Mouse (Mus musculus): ENCODE measurements around the gene Cps1.

Cps1 gene

GRCm38 (mm10) chr1:67122797-67123196, at the start of gene Cps1:
Cps1 (plus strand) TSS chr1:67123026.
- no peak for DNase-seq

GRCm38 (mm10) chr1:67077739-67078138, 45.1 kb upstream of the Cps1 start:
- DNase-seq: no peak

- no peak for DNase-seq
These were observed 44.2 kb upstream of the Cps1 start for GRCm38 (mm10) chr1:67078666-67079065.

DNA sequence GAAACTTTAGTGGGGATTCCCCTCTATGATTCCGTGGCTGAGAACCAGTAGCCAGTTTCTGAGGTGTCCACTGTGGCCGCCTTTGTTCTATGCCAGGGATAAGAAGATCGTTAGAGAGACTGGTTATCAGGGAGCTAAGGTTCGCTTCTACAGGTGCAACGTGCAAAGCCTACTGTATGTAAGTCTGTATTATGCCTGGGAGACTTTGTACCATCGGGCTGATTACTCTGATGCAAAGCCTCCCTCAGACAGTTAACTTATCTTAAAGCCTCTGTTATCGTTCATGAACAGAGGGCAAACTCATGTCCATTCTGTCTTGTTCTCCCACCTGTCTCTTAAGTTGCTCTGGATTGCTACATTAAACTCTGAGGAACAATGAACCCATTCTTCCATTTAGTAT, 43.7 kb upstream of the Cps1 start:
- DNase-seq: no peak

GRCm38 (mm10) chr1:67092473-67092872, 30.4 kb upstream of the Cps1 start:
- DNase-seq: no peak

DNA sequence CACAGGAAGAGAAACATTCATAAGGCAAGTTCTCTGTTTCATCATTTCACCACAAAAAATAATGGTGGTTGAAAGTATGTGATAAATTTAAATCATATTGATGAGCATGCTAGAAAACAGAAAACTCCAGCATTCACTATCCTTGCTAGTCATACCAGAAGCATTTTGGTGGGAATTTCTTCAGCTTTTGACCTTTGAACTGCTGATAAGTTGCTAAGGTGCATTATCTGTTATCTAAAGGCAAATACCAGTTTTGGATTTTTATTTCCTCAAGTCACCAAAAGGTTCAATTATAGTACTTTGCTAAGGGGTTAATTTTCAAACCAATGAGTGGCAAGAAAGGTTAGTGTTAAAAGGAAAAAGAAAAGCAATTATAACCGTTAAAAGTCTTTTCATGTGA, 23.6 kb upstream of the Cps1 start:
- no peak for DNase-seq

DNA sequence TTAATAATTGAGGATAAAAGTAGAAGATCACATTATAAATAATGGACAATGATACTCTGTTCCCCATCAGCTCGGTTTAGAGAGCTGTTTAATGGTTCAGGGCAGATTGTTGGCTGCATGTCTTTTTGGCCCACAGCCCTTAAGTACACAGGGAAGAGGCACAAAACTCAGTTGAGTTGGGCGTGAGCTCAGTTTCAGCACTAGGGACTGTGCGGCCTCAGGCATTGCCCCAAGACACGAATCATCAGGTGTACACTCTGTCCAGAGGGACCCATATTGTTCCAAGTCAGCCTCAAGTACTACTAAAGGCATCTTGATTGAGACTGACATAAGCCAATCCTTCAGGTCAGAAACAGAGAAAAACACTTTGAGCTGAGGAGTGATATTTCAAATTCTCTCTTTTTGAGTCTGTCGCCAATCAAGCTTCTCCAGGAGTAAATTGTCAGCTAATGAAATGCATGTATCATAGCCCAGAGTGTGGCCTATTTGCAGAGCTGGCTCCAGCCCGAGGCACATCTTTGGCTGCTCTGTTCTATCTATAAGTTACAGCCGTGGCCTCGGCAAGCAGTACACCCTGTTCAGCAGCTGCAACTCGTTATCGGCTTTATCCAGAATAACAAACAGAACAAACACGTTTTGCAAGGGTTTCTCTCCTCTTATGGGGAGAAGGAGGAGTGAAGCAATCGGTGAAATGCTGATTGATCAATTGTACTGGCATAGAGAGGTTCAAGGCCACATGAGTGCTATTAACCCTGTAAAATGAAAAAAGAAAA, 19.2 kb upstream of the Cps1 start:
- no peak for DNase-seq

DNA sequence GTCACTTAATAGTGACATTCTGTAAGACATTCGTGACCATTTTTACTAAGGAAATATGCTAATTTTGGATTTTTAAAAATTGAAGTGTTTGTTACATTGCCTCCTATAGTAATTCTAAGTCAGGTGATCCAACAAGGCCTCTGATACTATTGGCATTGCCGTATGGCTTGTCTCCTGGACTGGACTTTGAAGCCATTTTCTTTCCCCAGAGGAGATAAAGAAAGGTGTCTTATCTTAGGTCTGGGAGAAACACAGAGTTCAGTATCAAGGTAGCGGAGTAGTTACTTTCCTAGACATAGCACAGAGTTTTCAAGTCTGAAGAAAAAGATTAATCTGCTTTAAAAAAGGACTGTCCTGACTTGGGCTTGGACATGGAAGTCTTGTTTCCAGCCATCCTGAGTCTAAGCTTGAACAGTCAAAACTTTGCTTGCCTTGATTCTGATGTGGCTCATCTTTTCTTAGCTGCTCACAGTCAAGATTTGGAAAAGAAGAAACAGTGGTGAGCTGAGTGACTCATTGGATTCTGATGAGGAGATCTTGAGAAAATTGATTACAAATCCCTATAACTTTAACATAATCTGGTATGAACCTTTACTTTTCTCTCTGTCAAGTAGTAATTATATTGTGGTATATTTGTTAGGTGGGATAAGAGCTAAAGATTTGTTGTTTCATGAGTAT, 11.1 kb upstream of the Cps1 start:
- DNase-seq: no peak

GRCm38 (mm10) chr1:67113343-67114030, 9.3 kb upstream of the Cps1 start:
- no peak for DNase-seq

GRCm38 (mm10) chr1:67116571-67116970, 6.3 kb upstream of the Cps1 start:
- no peak for DNase-seq

DNA sequence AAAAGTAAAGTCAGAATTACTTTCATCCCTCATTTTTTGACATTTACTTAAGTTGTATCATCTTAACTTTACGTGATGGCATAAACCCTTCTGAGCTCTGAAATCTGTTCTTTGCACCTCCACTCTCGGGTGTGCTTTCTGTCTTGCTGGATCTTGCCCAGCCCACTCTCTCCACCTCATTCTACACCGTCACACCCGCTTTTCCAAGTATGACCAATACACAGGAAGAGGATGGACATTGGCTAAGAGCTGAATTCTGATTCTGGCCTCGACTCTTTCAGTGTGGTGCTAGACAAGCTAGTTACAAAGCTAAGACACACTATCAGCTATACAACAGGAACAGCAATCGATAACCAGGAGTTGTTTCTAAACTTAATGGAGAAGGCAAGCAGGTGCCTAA, 5.0 kb upstream of the Cps1 start:
- DNase-seq: no peak

DNA sequence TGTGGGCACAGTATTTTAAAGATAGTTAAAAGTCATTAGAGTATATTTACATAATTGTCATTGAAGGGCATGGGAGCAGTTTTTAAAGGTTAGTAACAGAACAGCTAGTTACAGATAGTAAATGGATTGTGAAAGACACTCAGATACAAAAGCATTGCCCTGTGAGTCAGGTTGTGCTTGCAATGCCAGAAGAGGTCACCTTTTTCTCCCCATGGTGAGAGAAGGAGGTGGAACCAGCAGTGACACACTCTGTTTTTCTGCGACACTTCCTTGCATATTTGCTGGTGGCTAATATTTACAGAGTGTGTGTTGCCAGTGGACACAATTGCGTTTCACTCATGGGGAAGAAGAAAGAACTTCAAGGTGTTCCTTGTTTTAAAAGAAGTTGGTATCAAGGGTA, 2.6 kb downstream of the Cps1 start:
- DNase-seq: no peak

DNA sequence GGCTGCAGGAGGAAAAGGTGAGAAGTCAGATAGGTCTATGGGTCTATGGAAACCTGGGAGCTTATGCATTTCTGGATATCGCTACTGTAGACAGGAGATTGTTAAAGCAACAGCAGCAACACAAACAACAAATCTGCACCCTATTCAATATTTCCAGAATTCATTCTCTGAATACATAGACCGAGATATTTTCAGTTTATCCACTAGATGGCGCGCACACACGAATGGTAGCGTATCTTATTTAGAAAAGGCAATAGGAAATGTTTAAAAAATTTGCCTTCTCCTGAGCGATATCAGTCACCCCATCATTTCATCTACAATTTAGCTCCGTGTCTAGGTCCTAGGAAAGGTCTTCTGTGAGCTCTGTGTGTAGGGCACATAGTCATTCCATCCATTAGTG, 21.1 kb downstream of the Cps1 start:
- DNase-seq: peak; percentile 6

DNA sequence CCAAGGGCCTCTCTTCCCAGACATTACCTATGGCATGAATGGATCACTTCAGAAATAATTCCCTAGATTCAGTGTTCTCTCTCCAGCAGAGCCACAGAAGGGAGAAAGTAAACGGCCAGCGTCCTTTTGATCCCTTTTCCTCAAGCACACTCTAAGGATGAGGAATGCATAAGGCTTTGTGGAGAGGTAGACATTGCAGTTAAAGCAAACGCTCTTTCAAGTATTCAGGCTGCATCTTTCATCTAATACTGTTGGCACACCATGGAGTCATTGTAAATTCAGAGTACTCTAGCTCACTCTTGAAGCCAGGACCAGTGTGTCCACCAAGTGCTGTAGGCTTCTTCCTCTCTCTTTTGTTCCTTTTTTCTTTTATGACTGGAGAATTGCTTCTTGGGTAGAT, 28.4 kb downstream of the Cps1 start:
- DNase-seq: no peak

DNA sequence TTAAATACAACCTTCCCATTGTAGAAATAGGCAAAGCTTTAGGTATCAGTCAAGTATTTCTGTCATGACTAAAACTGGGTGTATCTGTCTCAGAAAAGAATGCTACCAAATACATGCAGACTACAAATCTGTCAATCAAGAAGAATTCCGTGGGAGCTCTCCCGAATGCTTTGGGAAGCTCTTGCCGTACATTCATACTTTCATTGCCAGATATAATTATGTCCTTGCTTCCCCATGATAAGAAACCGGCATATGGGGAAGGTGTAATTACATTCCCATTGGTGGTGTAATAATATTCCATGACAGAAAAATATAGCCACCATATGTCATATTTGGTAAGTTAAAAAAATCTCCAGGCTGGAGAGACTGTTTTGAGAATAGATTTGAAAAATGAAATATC, 44.5 kb downstream of the Cps1 start:
- DNase-seq: no peak

DNA sequence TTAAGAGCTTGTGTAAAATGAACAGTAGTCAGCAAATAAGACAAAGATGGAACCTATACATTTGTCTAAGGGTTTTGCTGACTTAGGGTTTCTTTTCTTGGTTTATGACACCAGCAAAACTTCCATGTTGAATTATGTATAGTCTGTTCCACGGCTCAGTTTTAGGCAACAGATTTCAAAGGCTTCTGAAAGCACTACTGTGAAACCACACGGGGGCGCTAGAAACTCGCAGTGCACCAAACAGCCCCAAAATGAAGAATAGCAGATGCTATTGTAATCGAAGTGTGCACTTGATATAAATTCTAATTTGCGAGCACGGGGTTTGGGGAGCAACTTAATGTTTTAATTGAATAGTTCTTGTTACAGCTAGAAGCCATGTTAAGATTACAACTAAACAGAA, 58.3 kb downstream of the Cps1 start:
- peak; percentile 70 for DNase-seq

DNA sequence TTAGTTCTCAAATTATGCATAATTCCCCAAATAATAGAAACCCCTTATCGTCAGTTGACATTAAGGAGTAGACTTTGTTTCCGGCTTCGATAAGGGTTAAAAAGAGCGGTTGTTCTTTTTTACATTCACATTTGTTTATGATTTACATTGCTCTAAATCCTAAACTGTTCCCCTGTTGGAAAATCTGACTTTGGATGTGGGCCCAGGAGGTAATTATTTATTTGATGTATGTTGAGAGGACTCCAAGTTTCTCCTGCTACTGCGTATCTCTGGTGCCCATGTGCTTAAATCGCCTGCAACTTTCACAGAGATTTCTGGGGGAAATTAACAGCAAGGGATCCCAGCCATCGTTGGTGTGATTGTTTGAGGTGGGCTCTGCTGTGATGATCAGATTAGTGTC, 59.4 kb downstream of the Cps1 start:
- no peak for DNase-seq

DNA sequence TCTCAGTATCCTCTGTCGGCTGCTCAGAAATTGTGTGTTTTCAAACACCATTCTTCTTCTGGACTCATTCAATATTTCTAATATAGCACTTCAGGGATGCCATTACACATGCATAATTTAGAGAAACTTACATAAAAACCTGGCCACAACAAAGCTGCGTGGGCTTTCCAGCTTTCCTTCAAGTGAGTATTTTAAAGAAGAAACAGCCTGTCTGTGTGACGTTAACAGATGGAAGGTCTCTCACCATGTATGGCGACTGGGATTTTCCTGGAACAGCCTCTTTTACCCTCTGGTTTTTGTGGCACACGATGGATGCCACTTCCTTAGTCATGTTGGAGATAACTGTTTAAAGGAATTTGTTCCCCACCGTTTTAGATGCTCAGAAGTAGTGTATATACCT, 60.7 kb downstream of the Cps1 start:
- DNase-seq: no peak

- DNase-seq: no peak
These were observed 61.3 kb downstream of the Cps1 start for GRCm38 (mm10) chr1:67184134-67184533.

GRCm38 (mm10) chr1:67197335-67197734, 74.5 kb downstream of the Cps1 start:
- no peak for DNase-seq

DNA sequence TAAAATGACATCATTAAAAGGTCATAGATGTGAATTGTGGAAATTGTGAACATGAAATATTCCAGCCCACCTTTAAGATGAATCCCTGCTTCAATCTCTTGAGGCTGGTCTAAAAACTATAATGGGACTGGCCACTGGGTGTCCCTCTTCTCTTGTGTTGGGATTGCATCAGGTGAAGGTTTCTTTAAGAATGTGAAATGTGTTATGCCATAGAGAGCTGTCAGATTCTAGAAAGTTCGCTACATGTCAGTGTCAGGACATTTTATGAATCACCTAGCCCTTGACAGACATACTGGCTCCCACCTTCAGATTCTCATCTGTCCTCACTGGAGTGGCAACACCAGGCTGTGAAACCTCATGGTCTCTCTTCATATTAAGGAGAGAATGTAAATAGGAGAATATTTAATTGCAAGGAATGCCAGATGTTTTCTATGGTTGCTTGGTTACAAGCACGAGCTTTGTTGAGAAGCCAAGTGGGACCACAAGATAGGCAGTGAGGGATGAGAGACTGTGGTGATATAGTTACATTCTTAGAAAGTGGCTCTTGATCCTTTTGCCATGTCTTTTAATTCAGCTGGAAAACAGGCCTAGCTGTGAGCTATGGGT, 95.6 kb downstream of the Cps1 start:
- DNase-seq: no peak

DNA sequence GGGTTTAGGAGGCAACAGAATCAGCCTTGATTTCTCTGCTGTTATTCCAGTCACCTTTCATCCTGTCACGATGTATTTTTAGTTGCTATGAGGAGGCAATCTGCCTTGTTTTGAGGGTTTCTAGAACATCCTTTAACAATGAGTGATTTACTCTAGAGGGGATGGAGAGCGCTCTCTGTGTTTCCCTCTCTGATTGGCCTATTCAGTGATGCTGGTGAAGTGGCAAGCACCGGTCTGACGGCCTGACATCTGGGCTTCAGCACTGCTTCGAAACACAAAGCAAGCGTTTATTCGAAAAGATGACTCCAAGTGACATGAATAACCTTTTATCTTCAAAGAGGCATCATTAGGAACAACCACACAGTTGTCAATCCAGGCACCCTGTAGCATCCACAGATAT, 100.8 kb downstream of the Cps1 start:
- no peak for DNase-seq

GRCm38 (mm10) chr1:67234861-67235260, 112.0 kb downstream of the Cps1 start:
- DNase-seq: no peak
